Mouse (Mus musculus) forebrain, embryonic 10.5 days (tissue): ENCODE measurements at regions not wholly inside any gene's neighbourhood (a gene's known extent, or its start where the extent isn't known, plus 50 kb on each side); places are given as distances from the start of the nearest gene placed in this dataset.
A peak's percentile ranks its signal among the peaks of the same experiment; 100 is the strongest.

Source experiments
- DNase-seq: peaks from one replicate; pipeline ENCODE4 v3.0.0-alpha.2; 2017; ENCODE audit warnings: low spot score; ENCODE audit errors: extremely low spot score
- H3K27ac ChIP-seq: fragments of 300-500 bp; sonication (generic); 2 replicates; pipeline ENCODE4 v1.5.1; 2016; ENCODE audit warnings: mild to moderate bottlenecking
- H3K27me3 ChIP-seq: fragments of 300-500 bp; sonication (generic); 2 replicates; pipeline ENCODE4 v1.6.1; 2016; ENCODE audit warnings: mild to moderate bottlenecking; ENCODE audit not compliant: poor library complexity, severe bottlenecking
- H3K36me3 ChIP-seq: fragments of 300-500 bp; sonication (generic); replicated peaks from 2 replicates; pipeline ENCODE4 v1.6.1; 2016; ENCODE audit warnings: mild to moderate bottlenecking, moderate library complexity
- H3K4me1 ChIP-seq: fragments of 300-500 bp; sonication (generic); 2 replicates; pipeline ENCODE4 v1.6.1; 2016
- H3K4me3 ChIP-seq: fragments of 300-500 bp; sonication (generic); 2 replicates; pipeline ENCODE4 v1.5.1; 2016; ENCODE audit warnings: mild to moderate bottlenecking, moderate library complexity
- H3K9me3 ChIP-seq: fragments of 300-500 bp; sonication (generic); 2 replicates; pipeline ENCODE4 v1.6.1; 2016; ENCODE audit warnings: mild to moderate bottlenecking, moderate library complexity
- WGBS: fragments of 180-500 bp; shearing (Covaris S2); methylation state at CpG from one replicate; pipeline ENCODE4 v1.1.7; 2016; 5-methylcytosine and 5-hydroxymethylcytosine counted together

DNA sequence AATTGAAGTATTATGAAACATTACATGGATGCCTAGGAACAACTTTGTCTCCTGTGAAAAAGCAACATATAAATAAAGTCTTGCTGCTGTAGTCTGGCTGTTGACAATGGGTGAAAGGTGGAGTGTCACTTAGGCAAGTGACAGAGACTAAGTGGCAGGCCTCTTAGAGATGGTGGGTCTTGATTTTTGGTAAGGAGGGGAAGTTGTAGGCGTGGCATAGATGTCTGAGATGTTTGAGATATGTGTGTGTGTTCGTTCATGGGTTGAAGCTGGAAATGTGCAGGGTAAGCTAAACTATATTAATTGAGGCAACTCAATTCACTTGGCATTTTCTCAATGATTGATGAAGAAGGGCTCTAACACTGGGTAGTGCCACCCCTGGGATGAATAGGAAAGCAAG, 90.7 kb upstream of the Rasgrp1 start:
- Histone ChIP-seq H3K4me1 (peaks cover 13% of the 10 kb centered on the region), H3K27me3 (peaks cover 39% of the 10 kb centered on the region), H3K36me3 (no peaks in the 10 kb centered on the region), H3K9me3 (no peaks in the 10 kb centered on the region), H3K27ac (no peak overlapping the region), H3K4me3 (no peak overlapping the region)
- no peak for DNase-seq
- 81% methylated on average over 2 of the region's 2 CpGs for WGBS

- WGBS: 83% methylated on average over 12 of the region's 12 CpGs
- H3K27ac ChIP-seq: no peak overlapping the region
- H3K9me3 ChIP-seq: no peaks in the 10 kb centered on the region
- no peak for DNase-seq
- H3K36me3 ChIP-seq: no peaks in the 10 kb centered on the region
- peaks cover 8% of the 10 kb centered on the region for H3K27me3 ChIP-seq
- peaks cover 21% of the 10 kb centered on the region for H3K4me1 ChIP-seq
- no peak overlapping the region for H3K4me3 ChIP-seq
Observed at GRCm38 (mm10) chr2:117438079-117438478, 95.3 kb upstream of the Rasgrp1 start.

GRCm38 (mm10) chr2:117438586-117439371, 96.0 kb upstream of the Rasgrp1 start:
- Histone ChIP-seq H3K4me3 (no peak overlapping the region), H3K4me1 (peaks cover 21% of the 10 kb centered on the region), H3K36me3 (no peaks in the 10 kb centered on the region), H3K27me3 (peaks cover 1% of the 10 kb centered on the region; the same call in 1 of the 2 replicates), H3K27ac (peak overlapping the region; percentile 63; the same call in 1 of the 2 replicates), H3K9me3 (no peaks in the 10 kb centered on the region)
- WGBS: 70% methylated on average over 8 of the region's 8 CpGs
- DNase-seq: peak; percentile 74

- Histone ChIP-seq H3K27ac (peak overlapping the region; percentile 63), H3K4me1 (peaks cover 21% of the 10 kb centered on the region), H3K36me3 (no peaks in the 10 kb centered on the region), H3K9me3 (no peaks in the 10 kb centered on the region), H3K27me3 (no peaks in the 10 kb centered on the region), H3K4me3 (no peak overlapping the region)
- peak; percentile 72 for DNase-seq
- WGBS: 47% methylated on average over 12 of the region's 12 CpGs
Observed at GRCm38 (mm10) chr2:117439372-117440183, 96.8 kb upstream of the Rasgrp1 start.

- WGBS: 85% methylated on average over 7 of the region's 7 CpGs
- H3K4me1 ChIP-seq: peaks cover 21% of the 10 kb centered on the region
- peak overlapping the region; percentile 63; the same call in 1 of the 2 replicates for H3K27ac ChIP-seq
Observed at GRCm38 (mm10) chr2:117440801-117441281, 98.0 kb upstream of the Rasgrp1 start.

DNA sequence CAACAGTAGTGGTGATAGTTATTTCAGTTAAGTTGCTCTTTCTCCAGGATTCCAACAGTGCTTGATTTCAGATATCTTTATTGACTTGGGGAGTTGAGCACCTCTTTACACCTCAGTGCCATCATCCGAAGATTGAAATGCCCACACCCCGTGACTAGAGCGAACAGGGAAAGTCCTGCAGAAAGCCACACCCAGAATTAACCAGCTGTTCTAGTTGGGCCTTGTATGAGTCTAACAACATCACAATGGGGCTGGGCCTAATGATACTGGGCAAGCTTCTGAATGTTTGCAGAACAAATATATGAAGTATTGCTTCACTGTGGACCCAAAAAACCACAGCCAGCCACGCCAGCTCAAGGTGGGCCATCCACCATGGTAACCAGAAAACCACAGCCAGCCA, 100.1 kb upstream of the Rasgrp1 start:
- Histone ChIP-seq H3K4me3 (no peak overlapping the region), H3K9me3 (no peaks in the 10 kb centered on the region), H3K27ac (no peak overlapping the region), H3K4me1 (peaks cover 21% of the 10 kb centered on the region), H3K27me3 (no peaks in the 10 kb centered on the region), H3K36me3 (no peaks in the 10 kb centered on the region)
- DNase-seq: no peak
- 85% methylated on average over 4 of the region's 4 CpGs for WGBS

More at GRCm38 (mm10) chr2:117440801-117441281, 98.0 kb upstream of the Rasgrp1 start:
- Histone ChIP-seq H3K27me3 (no peaks in the 10 kb centered on the region), H3K9me3 (no peaks in the 10 kb centered on the region), H3K4me3 (no peak overlapping the region), H3K36me3 (no peaks in the 10 kb centered on the region)
- DNase-seq: no peak

GRCm38 (mm10) chr2:117444671-117445070, 101.9 kb upstream of the Rasgrp1 start:
- Histone ChIP-seq H3K27me3 (no peaks in the 10 kb centered on the region), H3K27ac (no peak overlapping the region), H3K36me3 (no peaks in the 10 kb centered on the region), H3K4me3 (no peak overlapping the region), H3K4me1 (peaks cover 15% of the 10 kb centered on the region), H3K9me3 (no peaks in the 10 kb centered on the region)
- DNase-seq: peak; percentile 27
- 33% methylated on average over 5 of the region's 5 CpGs for WGBS

DNA sequence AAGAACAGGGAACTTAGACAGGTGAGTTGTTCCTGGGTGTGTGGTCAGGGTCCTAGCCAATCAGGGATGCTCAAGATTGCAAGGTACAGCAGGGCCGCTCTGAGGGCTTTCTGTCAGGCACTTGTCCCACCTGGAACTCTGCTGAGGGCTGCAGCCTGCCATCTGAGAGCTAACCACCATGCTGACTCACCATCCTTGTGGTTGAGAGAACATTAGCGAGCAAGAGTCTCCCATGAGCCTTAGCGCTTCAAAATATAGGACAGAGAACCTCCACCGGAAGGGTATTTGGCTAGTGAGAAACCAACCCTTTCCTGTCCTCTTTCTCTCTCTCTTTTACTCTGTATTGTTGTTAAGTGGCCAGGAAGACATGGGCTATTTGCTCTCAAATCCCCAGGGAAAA, 104.1 kb upstream of the Rasgrp1 start:
- WGBS: 88% methylated on average over 4 of the region's 4 CpGs

GRCm38 (mm10) chr2:117450172-117450865, 107.5 kb upstream of the Rasgrp1 start:
- H3K36me3 ChIP-seq: no peaks in the 10 kb centered on the region
- H3K9me3 ChIP-seq: no peaks in the 10 kb centered on the region
- 66% methylated on average over 7 of the region's 7 CpGs for WGBS
- no peaks in the 10 kb centered on the region; the same call in 1 of the 2 replicates for H3K4me1 ChIP-seq
- no peak overlapping the region for H3K27ac ChIP-seq
- no peak overlapping the region for H3K4me3 ChIP-seq
- DNase-seq: peak; percentile 19
- H3K27me3 ChIP-seq: no peaks in the 10 kb centered on the region

More for the DNA sequence above, 104.1 kb upstream of the Rasgrp1 start:
- DNase-seq: no peak
- Histone ChIP-seq H3K36me3 (no peaks in the 10 kb centered on the region), H3K9me3 (no peaks in the 10 kb centered on the region), H3K4me3 (no peak overlapping the region), H3K27me3 (no peaks in the 10 kb centered on the region), H3K27ac (no peak overlapping the region), H3K4me1 (no peaks in the 10 kb centered on the region)

- Histone ChIP-seq H3K9me3 (no peaks in the 10 kb centered on the region), H3K27me3 (no peaks in the 10 kb centered on the region), H3K4me1 (peaks cover 13% of the 10 kb centered on the region), H3K4me3 (no peak overlapping the region), H3K27ac (no peak overlapping the region), H3K36me3 (no peaks in the 10 kb centered on the region)
- DNase-seq: no peak
- WGBS: 84% methylated on average over 5 of the region's 5 CpGs
Observed at GRCm38 (mm10) chr2:117451818-117452217, 109.0 kb upstream of the Rasgrp1 start.

DNA sequence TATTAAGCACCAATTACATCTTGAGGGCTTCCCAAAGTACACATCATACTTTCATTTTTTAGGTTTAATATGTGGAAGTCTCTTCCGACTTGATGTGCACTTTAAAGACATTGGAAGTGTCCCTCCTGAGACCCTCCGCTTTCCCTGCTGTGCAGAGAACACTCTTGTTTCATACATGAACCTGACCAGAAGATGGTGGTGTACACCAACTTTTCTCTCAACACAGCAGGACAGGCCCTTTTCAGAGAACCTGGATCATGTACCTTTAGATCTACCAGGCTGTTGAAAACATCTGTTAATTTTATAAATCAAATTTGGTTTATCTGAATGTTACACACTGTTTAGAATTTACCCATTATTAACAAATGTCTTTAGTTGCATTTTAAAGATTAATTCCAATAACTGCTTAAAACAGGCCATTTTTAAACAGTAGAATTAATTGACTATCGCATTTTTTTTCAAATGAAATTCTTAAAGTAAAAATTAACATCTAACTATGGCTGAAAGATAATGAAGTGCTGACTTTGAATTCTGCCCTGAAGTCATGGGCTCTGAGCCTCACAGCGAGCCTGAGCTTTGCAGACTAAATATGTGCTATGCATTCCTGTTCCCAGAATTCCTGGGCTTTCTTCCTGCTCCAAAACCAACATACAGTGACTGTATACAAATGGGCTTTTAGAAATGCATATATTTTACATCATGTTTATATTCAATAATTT, 112.4 kb upstream of the Rasgrp1 start:
- H3K9me3 ChIP-seq: no peaks in the 10 kb centered on the region
- H3K27ac ChIP-seq: no peak overlapping the region
- peaks cover 15% of the 10 kb centered on the region for H3K4me1 ChIP-seq
- no peak overlapping the region for H3K4me3 ChIP-seq
- WGBS: 84% methylated on average over 4 of the region's 4 CpGs
- no peaks in the 10 kb centered on the region for H3K36me3 ChIP-seq
- DNase-seq: no peak
- H3K27me3 ChIP-seq: no peaks in the 10 kb centered on the region
